Mouse (Mus musculus) hindbrain, embryonic 11.5 days (tissue): Measurements from ENCODE around the gene Necap1. TPM values are rescaled to one million over a fixed set of nuclear protein-coding genes. Genes with fewer than 3 reads are reported as not detected.

Experiments used
- ATAC-seq: fragments of 200-750 bp; cut with Nextera tagmentation; 2 replicates; pipeline ENCODE4 v1.8.0; 2017; ENCODE audit warnings: mild to moderate bottlenecking, moderate TSS enrichment, moderate library complexity; ENCODE audit not compliant: low FRiP score
- DNase-seq: peaks from one replicate; pipeline ENCODE4 v3.0.0-alpha.2; 2015; ENCODE audit warnings: low spot score
- H3K27ac ChIP-seq: fragments of 300-500 bp; sonication (generic); 2 replicates; pipeline ENCODE4 v1.5.1; 2014; ENCODE audit warnings: mild to moderate bottlenecking, low read depth, low read length
- H3K27me3 ChIP-seq: fragments of 300-500 bp; sonication (generic); 2 replicates; pipeline ENCODE4 v1.6.1; 2014; ENCODE audit warnings: mild to moderate bottlenecking, low read length, moderate library complexity, mixed read lengths; ENCODE audit not compliant: control insufficient read depth, insufficient read depth
- H3K36me3 ChIP-seq: fragments of 300-500 bp; sonication (generic); 2 replicates; pipeline ENCODE4 v1.6.1; 2014; ENCODE audit warnings: mild to moderate bottlenecking, low read length, moderate library complexity, mixed read lengths; ENCODE audit not compliant: control insufficient read depth, insufficient read depth
- H3K4me1 ChIP-seq: fragments of 300-500 bp; sonication (generic); replicated peaks from 2 replicates; pipeline ENCODE4 v1.6.1; 2014; ENCODE audit warnings: low read length, mixed read lengths; ENCODE audit not compliant: control insufficient read depth, insufficient read depth
- H3K4me2 ChIP-seq: fragments of 300-500 bp; sonication (generic); replicated peaks from 2 replicates; pipeline ENCODE4 v1.6.1; 2014; ENCODE audit warnings: mild to moderate bottlenecking, low read depth, low read length
- H3K4me3 ChIP-seq: fragments of 300-500 bp; sonication (generic); 2 replicates; pipeline ENCODE4 v1.5.1; 2014; ENCODE audit warnings: low read depth, low read length
- H3K9ac ChIP-seq: fragments of 300-500 bp; sonication (generic); 2 replicates; pipeline ENCODE4 v1.6.1; 2014; ENCODE audit warnings: low read depth, low read length
- H3K9me3 ChIP-seq: fragments of 300-500 bp; sonication (generic); 2 replicates; pipeline ENCODE4 v1.6.1; 2016; ENCODE audit warnings: low read length; ENCODE audit not compliant: control insufficient read depth
- WGBS: fragments of 180-500 bp; shearing (Covaris S2); extraction: QIAGEN DNeasy Blood & Tissue Kit; methylation state at CpG from one replicate; pipeline ENCODE4 v1.1.7; 2014; 5-methylcytosine and 5-hydroxymethylcytosine counted together
- polyA plus RNA-seq: library from polyadenylated mRNA; unstranded; fragments of >200 nt; fragmentation: Nextera tagmentation; extraction: Ambion mirVana; gene quantifications from 2 replicates; pipeline ENCODE4 v1.2.1, GENCODE M21; 2014

Gene Necap1
- 78.4 and 82.3 TPM in 2 replicates for polyA plus RNA-seq

DNA sequence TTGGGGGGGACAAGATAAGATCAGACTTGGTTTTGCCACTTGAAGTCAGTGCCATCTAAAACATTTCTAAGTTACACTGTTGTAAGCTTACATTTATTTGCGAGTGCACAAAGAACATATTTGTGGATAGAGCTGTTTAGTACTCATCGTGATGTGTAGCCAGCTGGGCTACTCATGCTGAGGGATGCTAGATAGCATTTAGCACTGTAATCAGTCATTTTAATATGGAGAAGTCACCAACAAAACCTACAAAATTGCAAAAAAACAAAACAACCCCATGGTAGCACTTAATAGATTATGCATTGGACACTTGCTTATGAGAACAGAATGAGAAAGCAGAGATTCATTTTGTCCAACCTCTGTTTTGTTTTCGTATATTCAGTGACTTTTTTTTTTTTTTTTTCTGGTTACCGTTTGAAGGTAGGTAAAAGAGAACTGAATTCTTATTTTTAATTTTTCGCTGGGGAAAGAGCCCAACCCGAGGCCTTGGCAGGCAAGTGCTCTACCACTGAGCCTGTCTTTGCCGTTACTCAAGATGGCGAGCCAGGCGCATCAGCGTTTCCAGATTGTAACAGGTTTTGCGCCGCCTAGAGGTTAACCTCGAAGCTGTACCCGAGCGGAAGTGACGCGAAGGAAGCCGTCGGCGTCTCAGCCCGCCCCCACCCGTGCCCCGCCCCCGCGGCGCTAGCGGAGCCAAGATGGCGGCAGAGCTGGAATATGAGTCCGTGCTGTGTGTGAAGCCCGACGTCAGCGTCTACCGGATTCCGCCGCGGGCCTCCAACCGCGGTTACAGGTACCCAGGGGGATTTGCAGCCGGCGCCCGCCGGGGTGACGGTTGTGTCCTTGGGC is at the start of gene Necap1:
Gene Necap1 (plus strand): TSS at position 604 of the 849 bp plus-strand sequence.
- Histone ChIP-seq H3K4me2 (peak within 1 kb of the TSS; percentile 46), H3K4me3 (peak within 1 kb of the TSS; percentile 89), H3K9ac (peak within 1 kb of the TSS; percentile 86), H3K27me3 (no peaks in the 10 kb centered on the region), H3K36me3 (no peaks in the 10 kb centered on the region), H3K4me1 (no peaks in the 10 kb centered on the region), H3K27ac (peak within 1 kb of the TSS; percentile 74), H3K9me3 (no peaks in the 10 kb centered on the region)
- ATAC-seq (peak; percentile 99), DNase-seq (peak; percentile 99)
- 8% methylated on average over 43 of the region's 43 CpGs for WGBS

DNA sequence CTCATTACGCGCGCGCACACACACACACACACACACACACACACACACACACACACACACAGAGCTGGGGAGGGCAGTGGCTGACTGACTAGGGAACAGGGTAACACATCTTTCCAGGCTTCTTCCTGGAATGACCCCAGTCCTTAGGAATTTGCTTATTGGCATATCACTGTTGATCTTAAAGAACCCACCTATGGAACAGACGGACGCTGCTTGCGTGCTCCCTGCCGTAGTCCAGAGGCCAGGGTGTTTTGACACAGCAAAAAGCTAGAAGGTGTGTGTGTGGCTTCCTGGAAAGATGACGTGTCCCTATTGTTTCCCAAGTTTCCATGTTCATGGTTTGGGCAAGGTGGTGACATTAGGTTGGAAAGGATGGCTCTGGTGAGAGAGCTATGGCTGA is 49.1 kb upstream of the Necap1 start:
- DNase-seq (no peak), ATAC-seq (no peak)
- no peaks in the 10 kb centered on the region for H3K9me3 ChIP-seq
- no peaks in the 10 kb centered on the region for H3K36me3 ChIP-seq
- WGBS, result 95% methylated on average over 7 of the region's 9 CpGs
- H3K27me3 ChIP-seq, result no peaks in the 10 kb centered on the region
- no peak overlapping the region for H3K9ac ChIP-seq
- no peak overlapping the region for H3K27ac ChIP-seq
- 0 out of 2 replicates have a peak, but pooled peaks cover 2% of the 10 kb centered on the region for H3K4me1 ChIP-seq
- no peak overlapping the region for H3K4me3 ChIP-seq
- H3K4me2 ChIP-seq, result no peak overlapping the region

DNA sequence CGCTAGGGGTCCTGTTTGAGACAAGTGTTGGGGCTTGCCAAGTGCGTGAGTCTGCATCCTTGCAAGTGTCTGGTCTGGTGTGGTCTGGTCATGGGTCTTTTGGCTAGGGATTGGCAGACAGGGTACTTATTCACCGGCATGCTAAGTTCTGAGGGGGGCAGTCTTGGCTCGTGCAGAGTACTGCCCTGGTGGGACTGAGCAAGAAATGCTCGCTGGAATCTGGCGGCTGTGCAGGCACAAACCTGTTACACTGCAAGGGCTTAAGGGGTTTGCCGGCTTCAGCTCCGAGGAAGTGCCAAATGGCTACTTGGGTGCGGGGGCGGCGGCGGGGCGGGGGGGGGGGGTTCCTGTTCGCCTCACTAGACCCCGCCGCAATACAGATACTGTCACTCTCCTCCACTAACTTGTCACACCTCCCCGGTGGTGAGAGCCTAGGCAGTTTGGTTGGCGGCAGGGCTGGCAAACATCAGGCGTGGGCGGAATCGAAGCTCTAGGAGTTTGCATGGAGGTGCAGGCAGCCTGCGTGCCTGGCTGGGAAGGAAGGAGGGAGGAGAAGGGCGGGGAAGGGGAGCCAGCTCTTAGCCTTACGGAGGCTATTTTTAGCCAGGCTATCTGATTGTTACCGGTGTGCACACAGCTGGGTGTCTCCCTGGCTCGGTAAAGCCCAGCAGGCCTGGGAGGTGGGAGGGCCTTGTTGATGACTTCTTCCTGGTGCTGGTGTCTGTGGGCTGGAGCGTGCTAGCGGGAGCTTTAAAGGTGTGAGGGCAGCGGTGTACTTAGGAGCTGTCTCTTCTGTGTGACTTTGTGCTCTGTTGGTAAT is 48.1 kb upstream of the Necap1 start:
- Histone ChIP-seq H3K27me3 (no peaks in the 10 kb centered on the region), H3K4me2 (peak overlapping the region; percentile 40), H3K9ac (0 out of 2 replicates have a peak overlapping the region, but pooled peaks have one; percentile 40), H3K4me3 (peak overlapping the region; percentile 6; the same call in 1 of the 2 replicates), H3K36me3 (no peaks in the 10 kb centered on the region), H3K4me1 (0 out of 2 replicates have a peak, but pooled peaks cover under 1% of the 10 kb centered on the region), H3K9me3 (no peaks in the 10 kb centered on the region), H3K27ac (no peak overlapping the region)
- peak; percentile 49 for ATAC-seq
- 7% methylated on average over 29 of the region's 29 CpGs for WGBS
- DNase-seq, result peak; percentile 48

DNA sequence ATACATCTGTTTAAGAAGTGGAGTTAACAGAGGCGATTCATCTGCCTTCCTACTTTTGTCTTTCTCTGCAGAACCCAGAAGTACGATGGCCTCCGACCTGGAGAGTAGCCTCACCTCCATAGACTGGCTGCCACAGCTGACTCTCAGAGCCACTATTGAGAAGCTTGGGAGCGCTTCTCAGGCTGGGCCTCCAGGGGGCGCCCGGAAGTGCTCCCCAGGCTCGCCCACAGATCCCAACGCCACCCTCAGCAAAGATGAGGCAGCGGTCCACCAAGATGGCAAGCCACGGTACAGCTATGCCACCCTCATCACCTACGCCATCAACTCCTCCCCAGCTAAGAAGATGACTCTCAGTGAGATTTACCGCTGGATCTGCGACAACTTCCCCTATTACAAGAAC is 46.2 kb upstream of the Necap1 start:
- no peak for ATAC-seq
- WGBS, result 43% methylated on average over 13 of the region's 13 CpGs
- H3K4me3 ChIP-seq, result no peak overlapping the region
- no peaks in the 10 kb centered on the region for H3K36me3 ChIP-seq
- no peaks in the 10 kb centered on the region for H3K4me1 ChIP-seq
- no peak overlapping the region for H3K9ac ChIP-seq
- no peaks in the 10 kb centered on the region for H3K27me3 ChIP-seq
- no peaks in the 10 kb centered on the region for H3K9me3 ChIP-seq
- no peak overlapping the region for H3K27ac ChIP-seq
- DNase-seq, result peak; percentile 47
- no peak overlapping the region for H3K4me2 ChIP-seq

DNA sequence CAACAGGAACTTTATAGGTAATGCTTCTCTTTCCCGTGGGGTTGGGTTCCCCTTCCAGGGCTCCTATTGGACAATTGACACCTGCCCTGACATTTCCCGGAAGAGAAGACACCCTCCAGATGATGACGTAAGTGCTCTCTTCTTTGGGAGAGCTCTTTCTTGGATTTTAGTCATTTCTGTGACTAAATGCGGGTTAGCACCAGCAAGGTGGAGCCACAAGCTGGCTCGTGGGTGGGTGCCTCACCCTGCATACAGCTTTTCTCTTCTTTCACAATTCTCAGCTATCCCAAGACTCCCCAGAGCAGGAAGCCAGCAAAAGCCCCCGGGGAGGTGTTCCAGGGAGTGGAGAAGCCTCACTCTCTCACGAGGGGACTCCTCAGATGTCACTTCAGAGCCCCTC is 41.4 kb upstream of the Necap1 start:
- Histone ChIP-seq H3K27ac (no peak overlapping the region), H3K4me3 (no peak overlapping the region), H3K4me1 (no peaks in the 10 kb centered on the region), H3K9me3 (no peaks in the 10 kb centered on the region), H3K36me3 (no peaks in the 10 kb centered on the region), H3K9ac (no peak overlapping the region), H3K4me2 (no peak overlapping the region), H3K27me3 (no peaks in the 10 kb centered on the region)
- WGBS, result 83% methylated on average over 7 of the region's 7 CpGs
- no peak for DNase-seq
- no peak for ATAC-seq

DNA sequence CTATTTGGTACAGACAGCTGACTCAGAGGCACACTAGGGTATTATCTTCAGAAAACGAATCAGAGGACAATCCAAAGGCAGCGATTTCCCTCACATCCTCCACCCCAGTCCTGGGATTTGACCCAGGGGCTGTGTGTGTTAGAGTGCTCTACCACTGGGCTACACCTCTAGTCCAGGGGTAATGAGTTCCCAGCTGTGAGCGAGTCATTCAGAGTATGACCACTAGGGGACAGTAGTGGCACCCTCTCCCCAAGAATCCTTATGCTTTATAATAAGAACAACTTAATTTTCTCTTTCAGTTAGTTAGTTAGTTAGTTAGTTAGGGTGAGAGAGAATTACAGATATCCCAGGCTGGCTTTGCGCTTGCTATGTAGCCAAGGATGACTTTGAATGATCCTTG is 39.9 kb upstream of the Necap1 start:
- ATAC-seq, result no peak
- no peaks in the 10 kb centered on the region for H3K27me3 ChIP-seq
- no peak overlapping the region for H3K4me3 ChIP-seq
- peak; percentile 38 for DNase-seq
- no peak overlapping the region for H3K4me2 ChIP-seq
- no peaks in the 10 kb centered on the region for H3K9me3 ChIP-seq
- no peaks in the 10 kb centered on the region for H3K36me3 ChIP-seq
- H3K27ac ChIP-seq, result no peak overlapping the region
- WGBS, result 62% methylated on average over 4 of the region's 4 CpGs
- H3K4me1 ChIP-seq, result no peaks in the 10 kb centered on the region
- no peak overlapping the region for H3K9ac ChIP-seq

DNA sequence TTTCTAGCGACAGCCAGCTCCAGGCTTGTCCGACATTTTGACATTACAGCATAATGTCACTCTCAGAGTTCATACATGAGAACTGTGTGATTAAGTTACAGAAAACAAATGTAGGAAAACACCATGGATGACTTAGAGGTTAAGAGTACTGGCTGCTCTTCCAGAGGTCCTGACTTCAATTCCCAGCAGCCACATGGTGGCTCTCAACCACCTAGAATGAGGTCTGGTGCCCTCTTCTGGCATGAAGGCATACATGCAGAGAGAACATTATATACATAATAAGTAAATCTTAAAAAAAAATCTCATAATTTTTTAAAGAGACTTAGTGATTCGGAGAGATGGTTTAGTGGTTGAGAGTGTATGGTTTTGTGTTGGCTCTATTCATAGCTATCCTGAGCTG is 37.3 kb upstream of the Necap1 start:
- WGBS, result 96% methylated on average over 3 of the region's 3 CpGs
- no peak for DNase-seq
- no peaks in the 10 kb centered on the region for H3K27me3 ChIP-seq
- no peak overlapping the region for H3K9ac ChIP-seq
- H3K27ac ChIP-seq, result no peak overlapping the region
- no peaks in the 10 kb centered on the region for H3K4me1 ChIP-seq
- H3K9me3 ChIP-seq, result no peaks in the 10 kb centered on the region
- no peak overlapping the region for H3K4me2 ChIP-seq
- H3K4me3 ChIP-seq, result no peak overlapping the region
- H3K36me3 ChIP-seq, result 0 out of 2 replicates have a peak, but pooled peaks cover 2% of the 10 kb centered on the region
- no peak for ATAC-seq

DNA sequence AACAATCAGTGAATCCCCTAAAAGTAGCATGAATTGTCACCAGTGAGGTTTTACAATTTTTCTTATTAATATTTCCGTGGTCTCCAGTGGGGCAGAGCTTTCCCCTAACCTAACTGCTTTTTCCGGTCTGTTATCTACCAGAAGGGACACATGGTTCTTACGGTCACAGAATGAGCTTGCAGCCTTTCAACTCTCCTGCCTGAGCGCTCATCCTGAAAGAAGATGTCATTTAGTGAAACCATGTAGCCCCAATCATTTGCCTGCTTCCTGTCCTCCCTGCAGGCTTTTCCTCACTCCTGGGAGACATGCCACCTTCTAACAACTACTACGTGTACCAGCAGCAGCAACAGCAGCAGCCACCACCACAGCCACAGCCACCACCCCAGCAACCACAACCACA is 36.7 kb upstream of the Necap1 start:
- DNase-seq (no peak), ATAC-seq (no peak)
- no peaks in the 10 kb centered on the region for H3K4me1 ChIP-seq
- H3K9me3 ChIP-seq, result no peaks in the 10 kb centered on the region
- WGBS, result 88% methylated on average over 5 of the region's 5 CpGs
- H3K27me3 ChIP-seq, result no peaks in the 10 kb centered on the region
- H3K9ac ChIP-seq, result no peak overlapping the region
- H3K36me3 ChIP-seq, result 0 out of 2 replicates have a peak, but pooled peaks cover 2% of the 10 kb centered on the region
- no peak overlapping the region for H3K27ac ChIP-seq
- no peak overlapping the region for H3K4me3 ChIP-seq
- H3K4me2 ChIP-seq, result no peak overlapping the region
